Mouse (Mus musculus) liver, embryonic 15.5 days (tissue): Measurements from ENCODE around the gene Adssl1. TPM values are rescaled to one million over a fixed set of nuclear protein-coding genes. Genes with fewer than 3 reads are reported as not detected.

Experiments
- ATAC-seq: fragments of 200-750 bp; cut with Nextera tagmentation; 2 replicates; pipeline ENCODE4 v1.8.0; 2017; ENCODE audit warnings: moderate number of reproducible peaks, mild to moderate bottlenecking, moderate library complexity; ENCODE audit not compliant: insufficient read depth
- H3K27ac ChIP-seq: fragments of 300-500 bp; sonication (generic); replicated peaks from 2 replicates; pipeline ENCODE4 v1.5.1; 2015; ENCODE audit warnings: mild to moderate bottlenecking, inconsistent platforms
- H3K27me3 ChIP-seq: fragments of 300-500 bp; sonication (generic); 2 replicates; pipeline ENCODE4 v1.6.1; 2015; ENCODE audit warnings: mild to moderate bottlenecking, inconsistent platforms
- H3K36me3 ChIP-seq: fragments of 300-500 bp; sonication (generic); replicated peaks from 2 replicates; pipeline ENCODE4 v1.6.1; 2015; ENCODE audit warnings: moderate library complexity, mild to moderate bottlenecking, inconsistent platforms
- H3K4me1 ChIP-seq: fragments of 300-500 bp; sonication (generic); replicated peaks from 2 replicates; pipeline ENCODE4 v1.6.1; 2015; ENCODE audit warnings: inconsistent platforms
- H3K4me2 ChIP-seq: fragments of 300-500 bp; sonication (generic); 2 replicates; pipeline ENCODE4 v1.6.1; 2015; ENCODE audit warnings: moderate library complexity, mild to moderate bottlenecking, inconsistent platforms
- H3K4me3 ChIP-seq: fragments of 300-500 bp; sonication (generic); replicated peaks from 2 replicates; pipeline ENCODE4 v1.5.1; 2015; ENCODE audit warnings: mild to moderate bottlenecking, inconsistent platforms
- H3K9ac ChIP-seq: fragments of 300-500 bp; sonication (generic); 2 replicates; pipeline ENCODE4 v1.6.1; 2015; ENCODE audit warnings: moderate library complexity, mild to moderate bottlenecking, inconsistent platforms
- H3K9me3 ChIP-seq: fragments of 300-500 bp; sonication (generic); replicated peaks from 2 replicates; pipeline ENCODE4 v1.6.1; 2016; ENCODE audit warnings: inconsistent platforms
- WGBS: fragments of 180-500 bp; shearing (Covaris S2); methylation state at CpG from one replicate; pipeline ENCODE4 v1.1.7; 2015; ENCODE audit warnings: mixed read lengths; ENCODE audit not compliant: insufficient replicate concordance; 5-methylcytosine and 5-hydroxymethylcytosine counted together
- polyA plus RNA-seq: library from polyadenylated mRNA; unstranded; fragments of >200 nt; fragmentation: Nextera tagmentation; extraction: Ambion mirVana; gene quantifications from 2 replicates; pipeline ENCODE4 v1.2.1, GENCODE M21; 2015

The Adssl1 gene
- polyA plus RNA-seq, 1 experiment from 2014 or later: 13.4 TPM

DNA sequence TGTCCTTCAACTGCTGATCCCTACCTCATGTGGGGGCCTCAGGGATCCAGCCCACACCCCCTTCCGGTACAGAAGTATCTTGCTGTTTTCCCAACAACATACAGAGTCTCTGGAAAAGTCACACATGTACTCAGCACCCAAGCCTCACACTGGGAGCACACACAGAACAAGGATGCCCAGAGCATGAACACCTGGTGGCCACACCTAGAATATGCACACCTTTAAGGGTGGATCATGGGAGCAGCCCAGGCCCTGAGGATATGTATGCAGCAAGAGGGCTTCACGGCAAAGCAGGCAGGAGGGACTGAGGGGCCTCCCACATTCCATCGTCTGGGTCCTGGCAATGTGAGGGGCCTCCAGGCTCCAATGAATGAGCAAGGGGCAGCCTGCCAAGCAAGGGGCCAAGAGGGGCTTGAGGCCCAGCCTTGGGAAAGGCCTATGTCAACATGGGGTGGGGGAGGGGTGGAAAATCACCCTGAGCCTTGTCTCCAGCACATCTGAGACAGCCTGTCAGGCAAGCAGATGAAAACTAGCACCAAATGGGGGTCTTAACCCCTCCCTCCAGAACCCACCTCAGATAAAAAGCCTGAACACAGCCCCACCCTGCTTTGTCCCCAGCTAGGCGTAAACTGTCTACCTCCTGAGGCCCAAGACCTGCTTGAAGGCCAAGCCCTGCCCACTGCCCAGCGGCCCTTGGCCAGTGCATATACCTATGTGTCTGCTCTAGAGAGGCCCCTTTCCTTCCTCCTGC is 40.9 kb downstream of the Adssl1 start:
- WGBS: 72% methylated on average over 5 of the region's 5 CpGs
- no peaks in the 10 kb centered on the region for H3K27me3 ChIP-seq
- H3K9me3 ChIP-seq: no peaks in the 10 kb centered on the region
- no peak overlapping the region for H3K4me2 ChIP-seq
- no peak overlapping the region for H3K27ac ChIP-seq
- H3K9ac ChIP-seq: no peak overlapping the region
- no peak for ATAC-seq
- peaks cover 71% of the 10 kb centered on the region for H3K36me3 ChIP-seq
- H3K4me1 ChIP-seq: peaks cover 7% of the 10 kb centered on the region
- no peak overlapping the region for H3K4me3 ChIP-seq

DNA sequence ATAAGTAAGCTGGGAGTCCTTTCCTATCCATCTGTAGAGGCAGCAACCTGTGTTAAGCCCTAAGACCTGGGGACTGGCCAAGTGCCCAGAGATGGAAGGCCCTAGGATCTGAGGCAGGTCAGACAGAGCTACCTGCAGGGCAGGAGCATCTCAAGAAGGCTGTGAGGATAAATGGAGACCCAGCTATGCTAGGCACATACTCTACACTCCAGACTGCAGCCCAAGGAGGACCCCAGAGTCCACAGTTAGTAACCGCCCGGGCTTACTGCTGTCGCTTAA is 41.4 kb downstream of the Adssl1 start:
- Histone ChIP-seq H3K4me1 (peaks cover 10% of the 10 kb centered on the region), H3K9ac (no peak overlapping the region), H3K4me3 (no peak overlapping the region), H3K9me3 (no peaks in the 10 kb centered on the region), H3K36me3 (peaks cover 66% of the 10 kb centered on the region), H3K27me3 (no peaks in the 10 kb centered on the region), H3K27ac (no peak overlapping the region), H3K4me2 (no peak overlapping the region)
- ATAC-seq: no peak
- WGBS: 79% methylated on average over 3 of the region's 3 CpGs

DNA sequence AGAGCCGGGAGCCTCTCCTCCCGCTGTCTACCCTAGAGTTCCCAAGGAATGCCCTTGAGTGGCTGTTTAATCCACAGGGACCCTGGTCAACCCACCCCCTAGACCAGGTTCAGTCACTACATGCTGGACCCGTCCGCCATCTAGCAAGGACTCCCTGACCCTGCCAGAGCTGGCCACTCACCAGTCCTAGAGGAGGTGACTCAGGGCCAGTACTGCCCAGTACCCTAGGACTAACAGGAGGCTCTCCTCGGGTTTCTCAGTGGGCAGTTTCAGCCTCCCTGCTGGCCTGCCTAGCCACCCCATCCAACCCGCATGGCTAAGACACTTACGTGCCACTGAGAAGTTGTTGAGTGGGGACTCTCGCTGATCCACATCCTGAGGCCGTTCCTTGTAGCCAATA is 42.0 kb downstream of the Adssl1 start:
- Histone ChIP-seq H3K9me3 (no peaks in the 10 kb centered on the region), H3K4me2 (no peak overlapping the region), H3K27ac (no peak overlapping the region), H3K4me3 (no peak overlapping the region), H3K9ac (no peak overlapping the region), H3K36me3 (peaks cover 60% of the 10 kb centered on the region), H3K27me3 (no peaks in the 10 kb centered on the region), H3K4me1 (peaks cover 10% of the 10 kb centered on the region)
- no peak for ATAC-seq
- 77% methylated on average over 9 of the region's 9 CpGs for WGBS

DNA sequence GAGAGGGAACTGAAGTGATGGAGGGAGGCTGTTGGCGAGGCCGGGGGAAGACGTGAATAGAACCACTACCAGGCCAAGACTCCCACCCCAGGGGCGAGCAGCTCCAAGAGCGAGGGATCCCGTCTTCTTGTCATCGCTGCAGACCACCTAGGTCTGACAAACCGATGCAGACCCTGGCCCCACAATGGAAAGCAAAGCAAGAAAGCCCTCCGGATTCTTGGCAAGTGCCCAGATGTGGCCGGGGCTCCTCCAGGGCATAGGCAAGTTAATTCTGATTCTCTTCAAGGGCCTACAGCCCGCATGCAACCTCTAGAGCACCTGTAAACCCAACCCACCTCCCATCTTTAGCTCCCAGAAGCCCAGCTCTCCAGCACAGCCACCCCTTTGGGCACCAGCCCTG is 43.5 kb downstream of the Adssl1 start:
- no peak overlapping the region for H3K27ac ChIP-seq
- H3K27me3 ChIP-seq: no peaks in the 10 kb centered on the region
- H3K4me2 ChIP-seq: no peak overlapping the region
- H3K36me3 ChIP-seq: peaks cover 55% of the 10 kb centered on the region
- H3K4me1 ChIP-seq: peaks cover 15% of the 10 kb centered on the region
- no peak overlapping the region for H3K9ac ChIP-seq
- H3K4me3 ChIP-seq: no peak overlapping the region
- 78% methylated on average over 11 of the region's 11 CpGs for WGBS
- no peaks in the 10 kb centered on the region for H3K9me3 ChIP-seq
- no peak for ATAC-seq

DNA sequence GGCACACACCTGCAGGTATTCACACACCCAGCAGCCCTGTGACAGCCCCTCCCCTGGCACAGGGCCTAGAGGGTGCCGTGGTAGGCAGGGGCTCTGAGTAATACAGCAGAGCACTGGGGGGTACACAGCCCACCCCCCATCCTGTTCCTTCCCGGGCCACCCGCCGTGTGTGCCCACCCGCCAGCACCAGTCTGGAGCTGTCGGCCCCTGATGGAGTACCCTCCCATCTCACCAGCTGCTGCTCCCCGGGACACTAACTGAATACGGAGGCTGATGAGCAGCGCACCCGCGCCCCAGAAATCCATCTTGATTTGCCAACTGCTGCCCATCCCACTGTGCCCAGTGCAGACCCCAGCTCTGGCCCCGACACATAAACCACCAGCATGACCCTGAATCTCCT is 43.9 kb downstream of the Adssl1 start:
- H3K36me3 ChIP-seq: peaks cover 55% of the 10 kb centered on the region
- WGBS: 87% methylated on average over 12 of the region's 12 CpGs
- no peak for ATAC-seq
- no peaks in the 10 kb centered on the region for H3K27me3 ChIP-seq
- no peak overlapping the region for H3K9ac ChIP-seq
- no peaks in the 10 kb centered on the region for H3K9me3 ChIP-seq
- no peak overlapping the region for H3K27ac ChIP-seq
- H3K4me1 ChIP-seq: peaks cover 20% of the 10 kb centered on the region
- no peak overlapping the region for H3K4me2 ChIP-seq
- H3K4me3 ChIP-seq: no peak overlapping the region

DNA sequence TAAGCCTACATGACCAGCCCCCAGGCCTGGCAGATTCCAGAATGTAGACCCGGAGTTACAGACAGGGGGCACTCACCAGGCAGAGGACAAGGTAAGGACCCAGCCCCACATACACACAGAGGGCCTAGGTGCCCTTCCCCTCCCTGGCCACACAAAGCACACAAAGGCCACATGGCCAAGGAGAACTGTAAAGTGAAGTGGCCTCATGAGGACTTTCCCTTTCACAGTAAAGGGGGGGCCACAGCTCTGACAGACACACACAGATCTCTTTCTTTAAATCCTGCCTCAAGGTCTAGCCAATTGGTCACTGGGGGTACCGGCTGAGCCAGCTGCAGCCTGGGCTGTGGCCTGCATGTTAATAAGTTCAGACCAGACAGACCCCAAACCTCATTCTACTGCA is 44.3 kb downstream of the Adssl1 start:
- H3K9ac ChIP-seq: no peak overlapping the region
- WGBS: 61% methylated on average over 2 of the region's 2 CpGs
- peaks cover 24% of the 10 kb centered on the region for H3K4me1 ChIP-seq
- H3K27ac ChIP-seq: no peak overlapping the region
- no peak overlapping the region for H3K4me2 ChIP-seq
- no peaks in the 10 kb centered on the region for H3K9me3 ChIP-seq
- H3K27me3 ChIP-seq: no peaks in the 10 kb centered on the region
- no peak overlapping the region for H3K4me3 ChIP-seq
- ATAC-seq: no peak
- H3K36me3 ChIP-seq: peaks cover 55% of the 10 kb centered on the region

DNA sequence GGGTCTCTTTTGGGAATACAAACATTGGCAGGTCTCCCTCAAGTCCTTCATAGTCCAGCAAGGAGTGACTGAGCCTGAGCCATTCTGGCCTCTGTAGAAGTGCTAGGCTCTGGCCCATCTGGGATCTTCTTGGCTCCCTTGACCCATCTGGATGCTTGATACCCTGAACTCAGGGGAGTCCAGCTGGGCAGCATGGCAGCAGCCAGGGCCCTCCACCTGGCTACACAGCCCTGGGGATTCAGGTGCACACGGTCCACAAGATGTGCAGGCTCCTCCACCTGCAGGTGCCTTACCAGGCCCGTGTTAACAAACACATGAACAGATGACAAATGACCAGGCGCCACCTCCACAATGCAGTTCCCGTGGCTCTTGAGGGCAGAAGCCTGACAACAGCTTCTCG is 44.8 kb downstream of the Adssl1 start:
- no peak overlapping the region for H3K9ac ChIP-seq
- ATAC-seq: no peak
- H3K4me1 ChIP-seq: peaks cover 26% of the 10 kb centered on the region

DNA sequence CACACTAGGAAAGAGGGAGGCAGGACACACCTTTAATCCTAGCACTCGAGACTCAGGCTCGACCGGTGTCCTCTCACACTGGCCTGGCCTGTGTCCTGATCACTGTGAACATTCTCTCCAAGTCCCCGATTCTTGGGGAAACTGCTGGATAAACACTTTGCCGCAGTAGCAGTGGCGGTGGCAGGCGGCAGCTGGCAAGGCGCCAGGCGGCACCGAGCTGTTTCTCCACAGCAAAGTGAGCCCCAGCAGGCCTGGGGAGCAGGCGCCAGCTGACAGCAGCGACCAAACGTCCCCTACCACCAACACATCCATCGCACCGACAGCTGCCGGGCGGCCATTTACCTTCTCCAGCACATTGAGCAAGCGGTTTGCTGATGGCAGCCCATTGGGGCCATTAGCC is 45.6 kb downstream of the Adssl1 start:
- Histone ChIP-seq H3K36me3 (peaks cover 59% of the 10 kb centered on the region), H3K9ac (no peak overlapping the region), H3K4me3 (no peak overlapping the region), H3K27me3 (no peaks in the 10 kb centered on the region), H3K4me1 (peaks cover 31% of the 10 kb centered on the region), H3K4me2 (no peak overlapping the region), H3K27ac (no peak overlapping the region), H3K9me3 (no peaks in the 10 kb centered on the region)
- ATAC-seq: no peak
- 74% methylated on average over 18 of the region's 18 CpGs for WGBS

More for the DNA sequence above, 44.8 kb downstream of the Adssl1 start:
- Histone ChIP-seq H3K27ac (no peak overlapping the region), H3K27me3 (no peaks in the 10 kb centered on the region), H3K4me2 (no peak overlapping the region), H3K4me3 (no peak overlapping the region), H3K36me3 (peaks cover 54% of the 10 kb centered on the region), H3K9me3 (no peaks in the 10 kb centered on the region)
- 63% methylated on average over 5 of the region's 5 CpGs for WGBS

DNA sequence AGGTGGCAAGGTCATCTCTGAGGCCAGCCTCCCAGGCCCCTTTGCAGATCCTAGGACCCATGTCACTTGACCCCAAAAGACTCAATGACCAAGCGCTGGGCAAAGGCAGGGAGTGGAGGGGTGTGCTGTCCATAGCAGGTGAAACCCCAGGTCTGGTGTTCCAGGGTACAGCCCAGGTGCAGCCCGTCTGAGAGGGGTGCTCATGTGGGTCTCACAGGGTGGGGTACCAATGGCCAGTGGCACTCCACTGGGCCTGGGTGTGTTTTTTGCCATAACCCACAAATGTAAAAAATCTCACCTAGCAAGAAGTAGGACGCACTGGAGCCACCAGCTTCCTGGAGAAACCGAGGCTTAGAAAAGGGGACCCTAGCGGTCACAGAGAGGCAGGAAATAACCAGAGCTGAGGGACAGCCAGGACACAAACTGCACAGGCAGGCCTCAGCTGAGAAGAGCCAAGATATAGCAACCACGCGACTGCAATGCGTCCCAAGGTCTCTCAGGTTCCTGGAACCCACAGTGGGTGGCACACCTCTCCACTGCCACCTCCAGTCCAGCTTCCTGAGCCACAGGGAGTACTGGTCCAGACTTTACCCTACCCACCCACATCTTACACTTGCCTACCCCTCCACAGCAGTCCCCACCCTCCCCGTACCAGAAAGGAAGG is 46.2 kb downstream of the Adssl1 start:
- Histone ChIP-seq H3K9me3 (no peaks in the 10 kb centered on the region), H3K9ac (no peak overlapping the region), H3K4me2 (no peak overlapping the region), H3K4me3 (no peak overlapping the region), H3K27ac (no peak overlapping the region), H3K4me1 (peaks cover 36% of the 10 kb centered on the region), H3K27me3 (no peaks in the 10 kb centered on the region), H3K36me3 (peaks cover 59% of the 10 kb centered on the region)
- 74% methylated on average over 9 of the region's 9 CpGs for WGBS
- ATAC-seq: no peak

DNA sequence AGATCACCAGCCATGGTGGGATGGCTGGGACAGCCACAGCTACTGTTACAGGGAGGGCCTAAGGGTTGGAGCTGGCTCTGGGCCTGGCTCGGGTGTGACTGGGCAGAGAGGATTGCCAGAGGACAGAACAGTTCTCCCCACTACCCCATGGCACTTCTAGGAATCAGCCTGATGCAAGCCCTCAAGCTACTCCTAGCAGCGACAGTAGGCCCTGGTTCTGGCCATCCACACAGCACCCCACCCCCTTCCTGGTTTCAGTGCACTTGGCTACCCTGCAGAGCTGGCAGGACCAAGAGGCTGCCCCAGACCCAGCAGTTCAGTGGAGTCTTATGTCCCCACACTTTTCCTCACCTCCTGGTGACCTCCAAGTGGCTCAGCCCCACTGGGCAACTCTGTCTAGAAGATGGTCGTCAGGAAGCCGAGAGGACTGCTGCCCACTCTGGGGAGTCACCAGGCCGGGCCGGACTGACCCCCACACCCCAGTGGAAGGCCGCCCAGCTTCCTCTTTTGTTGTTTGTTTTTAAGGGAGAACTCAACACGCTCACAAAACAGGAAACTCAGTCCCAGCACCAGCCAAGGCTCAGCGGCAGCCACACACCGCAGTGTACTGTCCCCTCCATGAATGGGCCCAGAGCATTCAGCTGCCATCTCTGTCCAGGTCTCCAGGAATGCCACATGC is 47.9 kb downstream of the Adssl1 start:
- H3K9me3 ChIP-seq: no peaks in the 10 kb centered on the region
- H3K4me1 ChIP-seq: peaks cover 50% of the 10 kb centered on the region
- no peak overlapping the region for H3K9ac ChIP-seq
- WGBS: 55% methylated on average over 10 of the region's 10 CpGs
- H3K4me3 ChIP-seq: no peak overlapping the region
- ATAC-seq: no peak
- no peaks in the 10 kb centered on the region for H3K27me3 ChIP-seq
- H3K36me3 ChIP-seq: peaks cover 46% of the 10 kb centered on the region
- 0 out of 2 replicates have a peak overlapping the region, but pooled peaks have one; percentile 9 for H3K27ac ChIP-seq
- no peak overlapping the region for H3K4me2 ChIP-seq

DNA sequence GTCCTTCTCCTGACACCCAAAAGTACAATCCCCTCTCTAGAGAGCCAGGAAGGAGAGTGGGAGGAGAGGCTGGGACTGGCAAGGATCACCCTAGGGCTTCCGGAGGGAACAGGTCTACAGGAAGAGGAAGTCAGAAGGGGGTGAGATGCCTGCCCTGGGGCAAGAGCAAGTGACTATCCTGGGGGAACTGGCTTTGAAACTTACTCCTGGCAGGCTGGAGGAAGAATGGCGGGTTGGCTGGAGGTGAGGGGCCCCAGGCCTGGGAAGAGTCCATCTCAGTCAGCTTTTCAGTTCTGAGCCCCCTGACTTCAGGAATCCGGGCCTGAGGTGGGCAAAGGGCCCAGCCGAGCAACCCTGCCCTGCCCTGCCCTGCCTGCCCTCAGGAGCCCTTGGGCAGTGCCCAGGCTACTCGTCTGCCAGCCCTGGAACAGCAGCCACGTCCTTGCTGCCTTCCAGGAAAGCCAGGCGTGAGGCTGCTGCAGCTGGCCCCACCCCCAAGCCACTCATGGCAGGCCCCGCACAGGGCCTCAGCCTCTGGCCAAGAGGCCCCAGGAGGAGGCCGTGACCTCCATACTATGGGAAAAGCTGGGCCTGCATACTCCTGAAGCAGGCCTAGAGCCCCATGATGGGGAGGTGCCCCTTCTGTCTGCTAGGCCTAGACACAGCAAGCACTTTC is 51.0 kb downstream of the Adssl1 start:
- peaks cover 39% of the 10 kb centered on the region for H3K36me3 ChIP-seq
- peak overlapping the region; percentile 9; the same call in 1 of the 2 replicates for H3K27ac ChIP-seq
- ATAC-seq: no peak
- 52% methylated on average over 9 of the region's 9 CpGs for WGBS
- no peaks in the 10 kb centered on the region for H3K9me3 ChIP-seq
- no peak overlapping the region for H3K4me3 ChIP-seq
- no peak overlapping the region for H3K4me2 ChIP-seq
- peaks cover 71% of the 10 kb centered on the region for H3K4me1 ChIP-seq
- no peak overlapping the region for H3K9ac ChIP-seq
- peaks cover 7% of the 10 kb centered on the region for H3K27me3 ChIP-seq
